Mouse (Mus musculus) liver, postnatal 0 days (tissue): ENCODE measurements at regions not wholly inside any gene's neighbourhood (a gene's known extent, or its start where the extent isn't known, plus 50 kb on each side); places are given as distances from the start of the nearest gene placed in this dataset.

Source experiments
- CTCF ChIP-seq: sonication (generic); IDR thresholded peaks from 2 replicates; pipeline ENCODE4 v1.5.1; 2016; ENCODE audit warnings: antibody characterized with exemption, low read depth
- EP300 ChIP-seq: IDR thresholded peaks from 2 replicates; pipeline ENCODE4 v1.6.1; 2016; ENCODE audit warnings: antibody characterized with exemption, low read depth, mild to moderate bottlenecking

- no peak for TF ChIP-seq CTCF
- TF ChIP-seq EP300 = no peak
These were observed 143.9 kb downstream of the Spry2 start for GRCm38 (mm10) chr14:105752509-105753375.
